In the genomic region with DNA sequence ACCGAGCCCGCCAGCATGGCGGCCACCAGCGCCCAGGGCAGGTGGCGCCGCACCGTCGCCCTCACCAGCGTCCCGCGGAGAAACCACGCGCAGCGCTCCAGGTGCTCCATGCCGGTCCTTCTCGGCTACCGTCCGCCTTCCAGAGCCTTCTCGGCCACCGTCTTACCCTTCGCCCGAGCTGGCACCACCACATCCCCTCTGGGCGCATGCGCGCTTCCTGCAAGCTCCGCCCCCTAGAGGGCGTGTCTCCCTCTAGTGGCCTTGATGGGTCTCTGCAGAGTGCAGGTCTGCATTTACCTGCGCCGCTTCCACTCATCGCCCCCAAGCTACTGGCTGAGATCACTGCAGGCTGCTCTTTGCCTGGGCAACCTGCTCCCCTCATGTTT, we compare ENCODE assay signal across 8 mouse cellular contexts. TPM values are rescaled to one million over a fixed set of nuclear protein-coding genes. Genes with fewer than 3 reads are reported as not detected.
A peak's percentile ranks its signal among the peaks of the same experiment; 100 is the strongest.
DNase-seq lines count a peak whose midpoint lies in the region; ATAC-seq lines count a peak whose summit lies in the region.

A gene (minus strand): TSS at position 164 of the 386 bp plus-strand sequence.

- peak; percentile 97 for DNase-seq in T-cell, adult 2 months (ENCODE audit: low spot score)
- peak; percentile 97 to 99 for DNase-seq in cerebellum, postnatal 36 days
- DNase-seq in gastrocnemius, adult 18-20 months (ENCODE audit: low spot score) = peak; percentile 95
- DNase-seq in left cerebral cortex, adult 18-20 months (ENCODE audit: low spot score in 2 of 2) = peak; percentile 97 to 98
- peak; percentile 96 for DNase-seq in right cerebral cortex, adult 18-20 months
- peak; percentile 90 for DNase-seq in urinary bladder, postnatal 10 days (ENCODE audit: low spot score)

- H3K36me3 ChIP-seq in hindbrain, embryonic 16.5 days (ENCODE audit: control insufficient read depth, insufficient read depth, low read length) = peaks cover 15% of the 10 kb centered on the region
- H3K36me3 ChIP-seq in macrophage (ENCODE audit: inconsistent target) = no peaks in the 10 kb centered on the region

- peaks cover 9% of the 10 kb centered on the region for H3K4me1 ChIP-seq in hindbrain, embryonic 16.5 days (ENCODE audit: control insufficient read depth, insufficient read depth, low read depth, low read length)

- no peaks in the 10 kb centered on the region for H3K9me3 ChIP-seq in hindbrain, embryonic 16.5 days (ENCODE audit: control insufficient read depth, low read length)

- H3K27ac ChIP-seq in hindbrain, embryonic 16.5 days (ENCODE audit: low read depth, low read length) = peak within 1 kb of the TSS; percentile 85
- H3K27ac ChIP-seq in macrophage = no peak within 1 kb of the TSS

- 0% methylated on average over 17 of the region's 30 CpGs for WGBS in hindbrain, embryonic 16.5 days
- WGBS in macrophage (ENCODE audit: missing documents) = 1% methylated on average over 30 of the region's 30 CpGs

- H3K27me3 ChIP-seq in hindbrain, embryonic 16.5 days (replicated peaks; ENCODE audit: control insufficient read depth, insufficient read depth, low read length) = no peaks in the 10 kb centered on the region

- peak within 1 kb of the TSS; percentile 91 for H3K4me2 ChIP-seq in hindbrain, embryonic 16.5 days (ENCODE audit: low read length)

- H3K79me2 ChIP-seq in macrophage (ENCODE audit: inconsistent target) = no peaks in the 10 kb centered on the region

- ATAC-seq in hindbrain, embryonic 16.5 days = peak; percentile 92

- H3K9ac ChIP-seq in hindbrain, embryonic 16.5 days (ENCODE audit: low read depth, low read length) = peak within 1 kb of the TSS; percentile 91

- peak within 1 kb of the TSS; percentile 92 for H3K4me3 ChIP-seq in hindbrain, embryonic 16.5 days (ENCODE audit: low read length)
- peak within 1 kb of the TSS; percentile 60 for H3K4me3 ChIP-seq in macrophage (ENCODE audit: inconsistent target)

RNA-seq across cellular contexts. Expression of the gene that starts here (rescaled TPM):
- 10 to 100 TPM; 76.5 TPM for total RNA-seq in gastrocnemius, adult 18-20 months (2021)
- polyA plus RNA-seq in hindbrain, embryonic 16.5 days (2015; fragmentation: Nextera tagmentation; extraction: Ambion mirVana) = 18.0 and 18.2 TPM in 2 replicates
- total RNA-seq in left cerebral cortex, adult 18-20 months (2021) = 10 to 100 TPM; 20.1 to 20.8 TPM
- 1 to 10 TPM in 12 of 26 experiments, under 1 TPM in 12, not detected in 2; 0.25 to 4.1 (median 0.97) TPM for total RNA-seq in macrophage (2018; cell fraction: chromatin; rRNA removed)
- total RNA-seq in macrophage (2018; cell fraction: cytosol; rRNA removed) = 1 to 10 TPM in 25 of 26 experiments, under 1 TPM in 1; 0.81 to 3.8 (median 2.5) TPM
- 1 to 10 TPM in 25 of 26 experiments, under 1 TPM in 1; 0.86 to 6.8 (median 2.2) TPM for total RNA-seq in macrophage (2018; cell fraction: nucleus; rRNA removed)
- 1.3 to 3.6 TPM (median 2.1 TPM) in 3 replicates for polyA plus RNA-seq in macrophage (2018)
